Mouse (Mus musculus): ENCODE results near the gene Defb19.

Defb19 gene

GRCm38 (mm10) chr2:152586926-152587560, 6.9 kb upstream of the Defb19 start:
- DNase-seq (ENCODE audit: low spot score in 2 of 2), result no peak

- DNase-seq (ENCODE audit: low spot score in 2 of 2), result no peak
Measured at GRCm38 (mm10) chr2:152580612-152581011, 500 bp upstream of the Defb19 start.

GRCm38 (mm10) chr2:152573484-152573883, 6.6 kb downstream of the Defb19 start:
- no peak for DNase-seq (ENCODE audit: low spot score in 2 of 2)

GRCm38 (mm10) chr2:152572114-152572794, 7.9 kb downstream of the Defb19 start, which contains the start of gene Defb21:
Defb21 (plus strand) TSS chr2:152572744.
- DNase-seq (ENCODE audit: low spot score in 2 of 2), result no peak

GRCm38 (mm10) chr2:152570313-152570712, 9.8 kb downstream of the Defb19 start:
- no peak for DNase-seq (ENCODE audit: low spot score in 2 of 2)

- DNase-seq (ENCODE audit: low spot score in 2 of 2), result no peak
Measured at GRCm38 (mm10) chr2:152569881-152570280, 10.2 kb downstream of the Defb19 start.

GRCm38 (mm10) chr2:152569038-152569437, 11.1 kb downstream of the Defb19 start, which contains the start of gene Gm17416:
Gm17416 (plus strand) TSS chr2:152569338.
- DNase-seq (ENCODE audit: low spot score in 2 of 2), result no peak

GRCm38 (mm10) chr2:152556655-152557054, 23.5 kb downstream of the Defb19 start:
- DNase-seq (ENCODE audit: low spot score in 2 of 2), result no peak

GRCm38 (mm10) chr2:152553774-152554423, 26.2 kb downstream of the Defb19 start:
- peak in 1 of 2 experiments; percentile 8 for DNase-seq (ENCODE audit: low spot score in 2 of 2)

- DNase-seq (ENCODE audit: low spot score in 2 of 2), result no peak
Measured at GRCm38 (mm10) chr2:152548124-152548523, 32.0 kb downstream of the Defb19 start.

GRCm38 (mm10) chr2:152544691-152545090, 35.4 kb downstream of the Defb19 start:
- DNase-seq (ENCODE audit: low spot score in 2 of 2), result no peak

- DNase-seq (ENCODE audit: low spot score in 2 of 2), result no peak
Measured at GRCm38 (mm10) chr2:152543478-152543877, 36.6 kb downstream of the Defb19 start.

GRCm38 (mm10) chr2:152542897-152543296, 37.2 kb downstream of the Defb19 start:
- no peak for DNase-seq (ENCODE audit: low spot score in 2 of 2)

GRCm38 (mm10) chr2:152541979-152542378, 38.1 kb downstream of the Defb19 start:
- no peak for DNase-seq (ENCODE audit: low spot score in 2 of 2)

- no peak for DNase-seq (ENCODE audit: low spot score in 2 of 2)
Measured at GRCm38 (mm10) chr2:152539944-152540710, 40.0 kb downstream of the Defb19 start, which contains the start of gene Defb29. Defb29 (minus strand) TSS chr2:152540098.
